Mouse (Mus musculus) C2C12 (cell line): Measurements from ENCODE around the gene Agxt. TPM values are rescaled to one million over a fixed set of nuclear protein-coding genes. Genes with fewer than 3 reads are reported as not detected.

Experiments used
- H3K27me3 ChIP-seq: one replicate; pipeline ENCODE4 v1.6.1; 2011; ENCODE audit not compliant: control insufficient read depth, insufficient read depth, insufficient read length
- H3K36me3 ChIP-seq: one replicate; pipeline ENCODE4 v1.6.1; 2011; ENCODE audit not compliant: control insufficient read depth, insufficient read depth
- H3K4me3 ChIP-seq: one replicate; pipeline ENCODE4 v1.5.1; 2011; ENCODE audit warnings: mild to moderate bottlenecking, control low read depth; ENCODE audit not compliant: poor library complexity, insufficient read depth, severe bottlenecking
- H3K79me2 ChIP-seq: one replicate; pipeline ENCODE4 v1.6.1; 2011; ENCODE audit not compliant: control insufficient read depth, insufficient read depth
- H3K79me3 ChIP-seq: one replicate; pipeline ENCODE4 v1.6.1; 2011; ENCODE audit warnings: low read depth, control low read depth
- H3ac ChIP-seq: one replicate; pipeline ENCODE3; 2011; ENCODE audit warnings: low read depth; ENCODE audit not compliant: control insufficient read depth, insufficient read length
- CEBPB ChIP-seq: IDR thresholded peaks from one replicate; pipeline ENCODE4 v1.6.1; 2011; ENCODE audit warnings: low read depth, mild to moderate bottlenecking, control low read depth, moderate library complexity
- CTCF ChIP-seq: IDR thresholded peaks from one replicate; pipeline ENCODE4 v1.5.1; 2011; ENCODE audit not compliant: control insufficient read depth, insufficient read depth, insufficient read length
- FOSL1 ChIP-seq: IDR thresholded peaks from one replicate; pipeline ENCODE4 v1.8.0; 2011; ENCODE audit warnings: mild to moderate bottlenecking, low read length; ENCODE audit not compliant: poor library complexity, insufficient read depth, severe bottlenecking
- MAX ChIP-seq: IDR thresholded peaks from one replicate; pipeline ENCODE4 v1.6.1; 2011; ENCODE audit warnings: mild to moderate bottlenecking, control low read depth
- MYOD1 ChIP-seq: IDR thresholded peaks from one replicate; pipeline ENCODE4 v1.6.1; 2011; ENCODE audit warnings: low read depth; ENCODE audit not compliant: control insufficient read depth, insufficient read length
- MYOG ChIP-seq: IDR thresholded peaks from one replicate; pipeline ENCODE4 v1.6.1; 2011; ENCODE audit not compliant: control insufficient read depth, insufficient read length; ENCODE audit errors: extremely low read depth
- USF1 ChIP-seq: IDR thresholded peaks from one replicate; pipeline ENCODE4 v1.6.1; 2011; ENCODE audit warnings: low read depth, mild to moderate bottlenecking, control low read depth, moderate library complexity
- polyA plus RNA-seq: library from polyadenylated mRNA; unstranded; fragments of >200 nt; fragmentation: generic; extraction: Trizol; gene quantifications from one replicate; pipeline ENCODE4 v1.2.1, GENCODE M21; 2012; ENCODE audit warnings: missing spikeins

The Agxt gene
- polyA plus RNA-seq, 1 experiment, result not detected

GRCm38 (mm10) chr1:93102700-93103099 lies 32.3 kb upstream of the Agxt start:
- no peaks in the 10 kb centered on the region for H3K79me3 ChIP-seq
- no peak overlapping the region for H3ac ChIP-seq
- peaks cover 46% of the 10 kb centered on the region for H3K27me3 ChIP-seq
- H3K36me3 ChIP-seq, result no peaks in the 10 kb centered on the region
- no peak overlapping the region for H3K4me3 ChIP-seq
- no peak for TF ChIP-seq USF1
- no peak for TF ChIP-seq FOSL1
- TF ChIP-seq CEBPB, result no peak
- TF ChIP-seq MAX, result no peak
- TF ChIP-seq MYOD1, result no peak
- no peak for TF ChIP-seq MYOG
- TF ChIP-seq CTCF, result no peak
- H3K79me2 ChIP-seq, result no peaks in the 10 kb centered on the region

- Histone ChIP-seq H3K36me3 (no peaks in the 10 kb centered on the region), H3ac (no peak overlapping the region), H3K27me3 (peaks cover 13% of the 10 kb centered on the region), H3K4me3 (peak overlapping the region; percentile 6), H3K79me2 (no peaks in the 10 kb centered on the region), H3K79me3 (no peaks in the 10 kb centered on the region)
- TF ChIP-seq USF1 (no peak), MYOD1 (no peak), CTCF (no peak), FOSL1 (no peak), MAX (no peak), CEBPB (no peak), MYOG (no peak)
Measured at GRCm38 (mm10) chr1:93114713-93115463, 20.2 kb upstream of the Agxt start.

GRCm38 (mm10) chr1:93115471-93115870 lies 19.6 kb upstream of the Agxt start:
- H3K27me3 ChIP-seq, result peaks cover 13% of the 10 kb centered on the region
- H3K36me3 ChIP-seq, result no peaks in the 10 kb centered on the region
- H3K79me2 ChIP-seq, result no peaks in the 10 kb centered on the region
- peak overlapping the region; percentile 6 for H3K4me3 ChIP-seq
- H3ac ChIP-seq, result no peak overlapping the region
- no peaks in the 10 kb centered on the region for H3K79me3 ChIP-seq
- TF ChIP-seq MYOG (no peak), FOSL1 (no peak), CTCF (no peak), MAX (no peak), USF1 (no peak), CEBPB (no peak), MYOD1 (no peak)

- no peak overlapping the region for H3K4me3 ChIP-seq
- H3K36me3 ChIP-seq, result no peaks in the 10 kb centered on the region
- TF ChIP-seq MAX (no peak), USF1 (no peak), FOSL1 (no peak), MYOG (no peak), CTCF (no peak), MYOD1 (no peak), CEBPB (no peak)
- H3K79me2 ChIP-seq, result no peaks in the 10 kb centered on the region
- peaks cover 14% of the 10 kb centered on the region for H3K27me3 ChIP-seq
- no peaks in the 10 kb centered on the region for H3K79me3 ChIP-seq
- no peak overlapping the region for H3ac ChIP-seq
Measured at GRCm38 (mm10) chr1:93118816-93119215, 16.2 kb upstream of the Agxt start.

- TF ChIP-seq FOSL1 (no peak), MYOG (no peak)
- Histone ChIP-seq H3K36me3 (no peaks in the 10 kb centered on the region), H3K4me3 (no peak overlapping the region), H3K27me3 (peaks cover 13% of the 10 kb centered on the region), H3K79me3 (no peaks in the 10 kb centered on the region), H3ac (no peak overlapping the region), H3K79me2 (no peaks in the 10 kb centered on the region)
Measured at GRCm38 (mm10) chr1:93123179-93123854, 11.7 kb upstream of the Agxt start.
